Mouse (Mus musculus) testis, adult 2 months (tissue): ENCODE data around the gene B230104I21Rik. TPM values are rescaled to one million over a fixed set of nuclear protein-coding genes. Genes with fewer than 3 reads are reported as not detected.

Experiments
- H3K27ac ChIP-seq: fragments of 200-500 bp; 2 replicates; pipeline ENCODE4 v1.5.1; 2012; ENCODE audit warnings: low read depth, low read length; ENCODE audit not compliant: control insufficient read depth, insufficient read depth
- H3K27me3 ChIP-seq: fragments of 200-500 bp; 2 replicates; pipeline ENCODE4 v1.6.1; 2012; ENCODE audit warnings: mild to moderate bottlenecking, low read length, moderate library complexity; ENCODE audit not compliant: control insufficient read depth, insufficient read depth
- H3K36me3 ChIP-seq: fragments of 200-500 bp; 2 replicates; pipeline ENCODE4 v1.6.1; 2012; ENCODE audit warnings: mild to moderate bottlenecking, low read length; ENCODE audit not compliant: control insufficient read depth, insufficient read depth
- H3K4me1 ChIP-seq: fragments of 200-500 bp; 2 replicates; pipeline ENCODE4 v1.6.1; 2012; ENCODE audit warnings: low read length; ENCODE audit not compliant: control insufficient read depth, insufficient read depth
- H3K4me3 ChIP-seq: fragments of 200-500 bp; 2 replicates; pipeline ENCODE4 v1.5.1; 2012; ENCODE audit warnings: low read depth, mild to moderate bottlenecking, low read length, moderate library complexity, mixed read lengths; ENCODE audit not compliant: control insufficient read depth
- CTCF ChIP-seq: fragments of 200-500 bp; IDR thresholded peaks from 2 replicates; pipeline ENCODE4 v1.5.1; 2012; ENCODE audit warnings: low read depth, mild to moderate bottlenecking, inconsistent platforms, low read length, moderate library complexity; ENCODE audit not compliant: control insufficient read depth, insufficient read depth, insufficient replicate concordance
- POLR2A ChIP-seq: fragments of 200-500 bp; IDR thresholded peaks from 2 replicates; pipeline ENCODE4 v1.6.1; 2012; ENCODE audit warnings: low read depth, mild to moderate bottlenecking, inconsistent platforms, low read length, moderate library complexity; ENCODE audit not compliant: control insufficient read depth
- polyA plus RNA-seq: library from polyadenylated mRNA; depleted of rRNA; stranded (reverse); fragments of >200 nt; gene quantifications from 2 replicates; pipeline ENCODE4 v1.2.3, GENCODE M21; 2012; rRNA removed

Gene B230104I21Rik
- polyA plus RNA-seq, 1 experiment = 0.57 TPM

DNA sequence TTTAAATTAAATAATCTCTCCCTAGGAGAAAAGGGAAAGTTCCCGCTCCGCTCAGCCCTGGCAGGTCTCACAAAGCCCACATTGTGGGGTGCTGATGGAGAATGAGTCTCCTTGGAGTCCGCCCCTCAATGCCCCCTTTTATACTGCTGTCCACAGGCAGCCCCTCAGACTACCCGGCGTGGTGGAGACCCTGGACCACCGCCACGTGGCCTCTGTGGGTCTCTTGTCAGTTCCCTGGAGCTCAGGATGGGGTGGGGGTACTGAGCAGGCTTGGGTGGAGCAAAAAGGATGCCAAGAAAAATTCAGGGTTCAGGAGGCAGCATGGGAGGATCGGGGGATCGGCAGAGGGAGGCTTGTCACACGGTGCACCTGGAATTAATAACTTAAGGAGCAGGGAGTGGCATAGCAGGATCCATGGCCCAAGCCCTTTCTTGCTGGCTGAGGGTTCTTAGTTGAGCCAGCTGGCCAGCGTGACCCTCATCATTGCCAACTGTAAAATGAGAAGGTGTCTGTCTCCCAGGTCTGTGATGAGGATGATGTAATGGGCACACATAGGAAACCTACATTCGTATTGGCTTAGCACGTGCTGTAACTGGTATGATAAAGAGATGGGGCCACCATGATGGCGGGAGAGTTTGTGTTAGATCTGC lies 60.9 kb downstream of the B230104I21Rik start:
- H3K4me1 ChIP-seq = no peaks in the 10 kb centered on the region; the same call in 1 of the 2 replicates
- no peak overlapping the region for H3K27ac ChIP-seq

More for the DNA sequence above, 60.9 kb downstream of the B230104I21Rik start:
- Histone ChIP-seq H3K4me3 (no peak overlapping the region), H3K36me3 (no peaks in the 10 kb centered on the region), H3K27me3 (no peaks in the 10 kb centered on the region)
- TF ChIP-seq CTCF (no peak), POLR2A (no peak)

Other genes starting within 250 kb of the B230104I21Rik start
- 0.17 and 0.48 TPM in 2 replicates for gene Trp73, start 195.9 kb upstream of the B230104I21Rik start, polyA plus RNA-seq
- 20.8 and 21.2 TPM in 2 replicates for gene Wrap73, start 193.8 kb upstream of the B230104I21Rik start, polyA plus RNA-seq
- gene Tprgl, start 175.5 kb upstream of the B230104I21Rik start, polyA plus RNA-seq = 212 and 246 TPM in 2 replicates
- 1.0 and 1.4 TPM in 2 replicates for gene Megf6, start 165.4 kb upstream of the B230104I21Rik start, polyA plus RNA-seq
- 0.56 and 1.2 TPM in 2 replicates for gene Arhgef16, start 34.5 kb upstream of the B230104I21Rik start, polyA plus RNA-seq